Mouse (Mus musculus) adipocyte (in vitro differentiated cells): ENCODE results near the gene Otx1.

Experiments used
- DNase-seq: peaks from one replicate; pipeline ENCODE4 v3.0.0-alpha.2; 2016; ENCODE audit warnings: low spot score

Gene Otx1

DNA sequence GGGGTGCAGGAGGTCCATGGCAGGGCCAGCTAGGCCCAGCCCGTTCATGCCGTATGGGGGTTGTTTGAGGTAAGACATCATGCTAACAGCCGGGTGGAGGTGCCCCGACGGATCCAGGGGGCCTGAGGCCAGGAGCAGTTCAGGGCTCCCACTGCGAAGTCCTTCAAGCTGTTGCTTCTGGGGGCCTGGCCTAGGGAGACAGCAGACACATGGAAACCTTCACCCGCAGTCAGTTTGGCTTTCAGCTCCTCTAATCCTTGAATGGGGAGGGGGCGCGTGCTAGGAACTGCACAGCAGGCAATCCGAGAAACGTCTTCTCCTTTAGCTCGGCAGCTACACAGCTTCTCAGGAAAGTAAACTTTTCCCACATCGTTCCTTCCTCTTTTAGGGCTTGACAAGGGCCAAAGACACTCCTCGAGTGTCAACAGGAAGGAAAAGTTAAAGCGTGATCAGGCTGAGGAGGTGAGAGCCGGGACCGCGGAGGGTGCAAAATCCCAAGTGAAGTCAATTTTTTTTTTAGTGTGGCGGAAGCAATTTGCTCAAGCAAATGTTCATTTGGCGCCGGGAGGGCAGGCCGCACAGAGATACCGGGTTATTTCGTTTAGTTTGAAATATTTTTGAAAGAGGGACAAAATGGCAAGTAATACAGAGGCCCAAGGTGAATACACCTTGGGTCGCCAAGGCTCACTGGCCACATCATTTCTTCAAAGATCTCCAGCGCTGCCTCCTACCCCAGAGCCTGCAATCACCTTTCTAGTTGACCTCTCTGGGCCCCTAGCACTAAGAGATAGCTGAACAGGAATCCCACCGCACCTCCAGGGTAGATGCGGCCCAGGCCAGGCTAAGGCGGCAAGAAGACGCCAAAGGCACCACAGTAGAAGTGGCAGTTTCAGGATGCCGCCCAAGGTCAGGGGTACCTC, 3.0 kb downstream of the Otx1 start:
- no peak for DNase-seq

GRCm38 (mm10) chr11:21998141-21999047, 4.3 kb downstream of the Otx1 start:
- no peak for DNase-seq

- no peak for DNase-seq
These were observed 5.0 kb downstream of the Otx1 start for GRCm38 (mm10) chr11:21997561-21998140.

DNA sequence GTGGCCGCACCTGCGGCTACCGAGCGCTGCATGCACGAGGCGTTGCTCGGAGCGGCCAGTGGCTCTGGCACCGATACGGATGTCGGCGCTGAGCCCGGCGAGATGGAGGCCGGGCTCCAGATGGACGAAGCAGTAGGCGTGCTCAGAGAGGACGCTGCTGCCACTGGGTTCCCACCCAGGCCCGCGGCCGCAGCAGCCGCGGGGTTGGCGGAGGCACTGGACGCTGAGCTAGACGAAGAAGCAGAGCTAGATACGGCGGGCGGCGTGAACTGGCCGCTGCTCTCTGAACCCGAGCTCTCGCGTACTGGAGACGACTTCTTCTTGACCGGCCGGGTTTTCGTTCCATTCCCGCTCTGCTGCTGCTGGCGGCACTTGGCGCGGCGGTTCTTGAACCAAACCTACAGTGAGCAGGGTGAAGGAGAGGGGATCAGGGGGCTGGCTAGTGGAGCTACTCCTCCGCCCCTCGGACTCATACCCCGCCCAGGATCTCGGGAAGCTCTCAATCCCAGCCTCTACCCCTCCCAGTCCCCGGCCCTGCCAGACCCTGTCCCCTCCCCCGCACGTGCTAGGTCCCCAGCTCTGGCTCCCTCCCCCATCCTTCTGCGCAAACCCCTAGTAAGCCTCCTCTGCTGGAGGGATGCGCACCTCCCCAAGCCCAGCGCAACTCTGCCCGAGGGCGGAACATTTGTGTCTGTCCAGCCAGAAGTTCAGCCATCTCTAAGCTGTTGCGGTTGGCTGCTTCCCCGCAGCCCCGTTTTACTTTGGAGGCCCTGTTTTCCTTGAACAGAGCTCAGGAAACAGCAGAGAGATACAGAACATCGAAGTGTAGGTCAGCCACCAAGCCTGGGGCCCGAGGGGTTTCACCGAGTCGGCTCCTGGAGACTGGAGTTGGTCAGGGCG, 5.8 kb downstream of the Otx1 start:
- DNase-seq, result no peak

GRCm38 (mm10) chr11:21996325-21996647, 6.4 kb downstream of the Otx1 start:
- no peak for DNase-seq

- no peak for DNase-seq
These were observed 7.0 kb downstream of the Otx1 start for GRCm38 (mm10) chr11:21995534-21996324.

DNA sequence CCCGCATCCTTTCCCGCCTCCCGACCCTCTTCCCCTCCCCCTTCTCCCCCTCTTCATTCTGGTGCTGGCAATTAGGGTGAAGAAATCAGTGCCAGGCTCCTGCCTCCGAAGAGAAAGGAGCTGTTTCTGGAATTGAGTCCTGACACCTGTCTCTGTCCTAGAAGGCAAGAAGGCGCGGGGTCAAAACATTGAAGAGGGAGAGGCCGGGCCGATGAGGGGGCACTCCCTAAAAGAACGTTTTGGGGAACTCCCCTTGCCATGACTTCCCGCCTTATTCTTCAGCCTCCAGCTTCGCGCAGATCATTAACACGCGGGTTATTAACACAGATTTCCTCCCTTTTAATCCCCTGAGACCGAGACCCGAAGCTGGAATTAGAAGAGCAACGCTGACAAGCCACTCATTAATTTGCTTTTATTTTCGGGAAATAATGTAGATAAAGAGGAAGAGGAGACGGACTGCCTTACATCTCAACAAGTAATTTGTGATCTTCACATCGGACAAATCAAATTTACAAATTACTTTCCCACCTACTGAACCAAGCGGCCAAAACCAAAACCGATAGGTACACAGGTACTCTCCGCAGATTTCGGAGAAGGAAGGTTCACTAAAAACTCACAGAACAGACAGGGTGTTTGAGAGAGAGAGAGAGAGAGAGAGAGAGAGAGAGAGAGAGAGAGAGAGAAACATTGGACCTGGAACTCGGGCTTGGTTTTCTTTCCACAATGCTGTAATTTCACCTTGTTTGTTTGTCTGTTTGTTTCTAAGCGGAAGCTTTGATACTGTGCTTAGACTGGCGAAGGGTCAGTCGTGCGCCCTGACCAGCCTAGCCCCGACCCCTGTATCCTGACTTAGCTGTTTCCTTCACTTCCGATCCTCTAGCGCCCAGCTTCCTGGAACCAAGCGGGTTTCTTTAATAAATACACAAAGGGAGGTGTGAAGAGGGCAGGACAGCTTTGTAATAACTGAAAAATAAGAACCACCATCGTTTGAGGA, 8.0 kb downstream of the Otx1 start:
- no peak for DNase-seq

GRCm38 (mm10) chr11:21993597-21994376, 8.9 kb downstream of the Otx1 start:
- no peak for DNase-seq

DNA sequence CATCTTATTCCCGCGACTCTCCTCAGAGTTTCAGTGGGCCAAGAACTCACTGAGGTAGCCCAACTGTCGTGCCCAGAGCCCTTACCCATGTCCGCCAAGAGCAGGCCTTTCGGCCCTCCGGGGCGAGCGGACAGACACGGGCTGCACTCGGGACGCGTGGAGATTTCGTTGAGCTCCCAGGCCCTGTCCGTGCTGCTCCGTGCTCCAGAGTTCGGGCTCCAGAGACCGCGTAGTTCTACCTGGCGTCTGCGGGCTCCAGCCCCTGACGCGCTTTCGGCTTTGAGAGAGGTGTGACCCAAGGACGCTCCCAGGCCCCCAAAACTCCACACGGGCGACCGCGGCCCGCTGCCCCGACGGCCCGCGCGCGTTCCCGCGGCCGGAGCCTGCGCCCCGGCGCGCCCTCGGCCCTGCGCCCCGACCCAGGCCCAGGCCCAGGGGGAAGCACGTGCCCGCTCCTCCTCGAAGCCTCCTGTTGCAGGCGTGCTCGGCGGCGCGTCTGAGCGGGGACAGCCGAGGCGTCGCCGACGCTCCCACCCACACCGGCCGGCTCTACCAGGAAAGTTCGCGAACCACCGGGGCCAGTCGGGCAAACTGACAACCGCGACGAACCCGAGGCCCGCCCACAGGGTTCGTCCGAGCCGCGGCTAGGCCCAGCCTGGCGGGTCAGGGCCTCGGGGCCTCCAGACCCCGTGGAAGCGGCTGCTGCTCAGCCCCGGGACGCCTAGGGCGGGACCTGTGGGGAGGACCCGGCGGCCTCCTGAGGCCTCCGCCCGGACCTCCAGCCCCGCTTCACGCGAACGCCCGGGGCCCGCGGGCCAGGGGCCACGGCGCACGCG, 9.7 kb downstream of the Otx1 start:
- DNase-seq, result no peak

GRCm38 (mm10) chr11:21988398-21988946, 14.2 kb downstream of the Otx1 start:
- no peak for DNase-seq

- no peak for DNase-seq
These were observed 17.6 kb downstream of the Otx1 start for GRCm38 (mm10) chr11:21985118-21985517.

DNA sequence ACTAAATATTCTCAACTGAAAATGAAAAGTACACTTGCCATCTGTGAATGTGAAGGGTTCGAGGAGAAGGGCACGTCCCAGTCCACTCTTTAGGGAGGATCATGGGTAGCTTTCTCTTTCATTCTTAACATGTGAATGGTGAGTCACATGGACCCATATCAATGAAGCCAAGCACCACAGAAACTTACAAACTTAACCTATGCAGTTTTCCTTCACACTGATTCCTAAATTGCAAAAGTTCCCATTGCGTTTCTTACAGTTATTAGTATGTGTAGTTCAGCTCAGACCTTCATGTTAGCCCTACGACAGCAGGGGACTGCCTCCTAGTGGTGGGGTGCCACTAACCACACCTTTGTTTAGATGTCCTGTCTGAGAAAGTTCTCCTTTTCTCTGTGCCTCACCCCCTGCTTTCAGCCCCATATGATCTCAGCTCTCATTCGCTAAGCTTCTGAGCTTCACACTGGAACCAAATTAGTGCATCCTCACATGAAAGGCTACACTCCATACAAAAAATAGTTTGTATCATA, 28.6 kb downstream of the Otx1 start:
- DNase-seq, result peak; percentile 48

DNA sequence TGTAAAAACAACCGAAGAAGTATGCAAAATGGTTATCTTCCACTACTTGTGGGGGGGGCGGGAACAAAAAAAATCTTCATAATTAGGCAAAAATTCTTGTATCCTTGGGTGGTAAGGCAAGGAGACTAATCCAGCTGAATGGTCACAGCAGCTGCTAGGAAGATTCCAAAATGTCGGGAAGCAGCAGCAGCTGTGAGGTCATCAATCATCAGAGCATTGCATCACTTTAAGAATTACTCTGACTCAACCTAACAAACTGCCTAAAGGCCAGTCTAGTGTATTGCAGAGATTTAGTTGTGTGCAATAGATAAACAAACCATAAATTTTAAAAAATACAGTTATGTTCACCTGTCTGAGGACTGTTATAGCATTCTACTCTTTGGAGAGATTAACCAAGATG, 29.1 kb downstream of the Otx1 start:
- DNase-seq, result peak; percentile 29

DNA sequence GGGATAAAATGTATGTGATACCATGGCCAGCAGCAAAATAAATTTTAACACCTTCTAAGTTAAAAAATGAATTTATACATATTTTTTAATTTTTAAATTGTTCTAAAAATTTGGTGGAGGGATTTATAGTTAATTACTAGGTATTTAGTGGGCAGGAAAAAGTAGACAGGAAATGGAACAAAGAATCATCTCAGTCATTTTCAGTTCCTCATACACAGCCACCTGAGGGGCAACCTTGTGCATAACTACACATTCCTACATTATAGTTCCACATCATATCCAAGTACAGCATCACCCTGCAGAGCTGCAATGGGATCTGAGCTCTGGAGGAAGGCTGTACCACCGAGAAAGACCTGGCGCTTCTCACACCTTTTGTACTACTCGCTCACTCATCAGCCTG, 33.8 kb downstream of the Otx1 start:
- no peak for DNase-seq

GRCm38 (mm10) chr11:21955167-21955566, 47.5 kb downstream of the Otx1 start:
- no peak for DNase-seq

DNA sequence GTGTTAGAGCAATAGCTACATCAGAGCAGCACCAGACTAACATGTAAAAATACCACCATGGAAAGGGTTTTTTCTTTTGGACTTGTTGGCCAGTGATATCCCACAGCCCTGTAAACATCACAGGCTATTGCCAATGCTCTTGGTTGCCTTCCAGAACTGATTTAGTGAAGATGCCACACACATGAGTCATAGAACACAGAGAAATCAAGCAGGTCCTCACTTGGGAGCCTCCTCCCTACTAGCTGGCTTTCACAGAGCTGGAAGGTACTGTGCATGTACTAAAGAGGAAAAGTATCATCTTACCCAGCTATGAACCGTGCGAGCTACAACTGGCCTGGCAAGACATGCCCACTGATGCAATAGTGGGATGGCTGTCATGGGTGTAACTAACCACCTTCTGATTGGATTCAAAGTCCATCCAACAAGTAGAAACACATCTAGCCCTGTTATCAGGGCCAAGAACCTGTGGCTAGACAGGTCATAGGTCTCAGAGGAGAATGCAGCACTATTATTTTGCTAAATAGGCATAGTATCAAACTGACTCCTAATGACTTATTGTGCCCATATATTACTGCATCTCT, 51.0 kb downstream of the Otx1 start:
- DNase-seq, result peak; percentile 16

DNA sequence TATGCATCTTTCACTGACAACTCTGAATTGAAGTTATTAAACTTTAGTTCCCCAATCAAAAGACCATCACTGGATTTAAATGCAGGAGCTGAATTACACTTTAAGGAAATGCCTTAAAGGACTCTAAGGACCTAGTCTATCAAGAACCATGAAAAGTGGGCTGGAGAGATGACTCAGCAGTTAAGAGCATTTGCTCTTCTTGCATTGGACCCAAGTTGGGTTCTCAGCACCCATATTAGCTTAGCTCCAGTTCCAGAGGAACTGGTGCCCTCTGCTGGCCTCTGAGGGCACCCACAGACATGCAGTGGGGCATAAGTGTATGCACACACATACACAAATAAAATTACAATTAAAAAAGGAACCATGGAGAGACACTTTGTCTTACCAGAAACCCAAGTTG, 52.6 kb downstream of the Otx1 start:
- DNase-seq, result no peak
